Mouse (Mus musculus) heart, adult 18-20 months (tissue): ENCODE results near the gene Srrm1. TPM values are rescaled to one million over a fixed set of nuclear protein-coding genes. Genes with fewer than 3 reads are reported as not detected.

ENCODE experiments used
- DNase-seq, 2 experiments: peaks; one replicate each; pipeline ENCODE4 v3.0.0; 2021 to 2022; ENCODE audit warnings: mixed read lengths in 1 of 2
- total RNA-seq, 2 experiments: library from RNA; stranded (reverse); gene quantifications; 2 replicates each; pipeline ENCODE4 v1.2.3; 2021

Srrm1 gene
- total RNA-seq, 2 experiments from 2014 or later: 45.3 to 60.2 TPM

- peak; percentile 85 to 86 for DNase-seq
These were observed 81.1 kb downstream of the Srrm1 start for GRCm38 (mm10) chr4:135271881-135272616.

GRCm38 (mm10) chr4:135271419-135271828 is 81.7 kb downstream of the Srrm1 start:
- peak; percentile 66 to 79 for DNase-seq

Other genes starting within 250 kb of the Srrm1 start
- gene Runx3, start 232.7 kb downstream of the Srrm1 start, total RNA-seq: 1 to 10 TPM; 1.8 to 1.9 TPM
- gene Clic4, start 80.5 kb downstream of the Srrm1 start, total RNA-seq: 100 to 1,000 TPM; 253 to 258 TPM
- gene Ncmap, start 44.9 kb upstream of the Srrm1 start, total RNA-seq: not detected
- gene Rcan3, start 80.5 kb upstream of the Srrm1 start, total RNA-seq: 10 to 100 TPM in 1 of 2 experiments, 1 to 10 TPM in 1; 9.0 to 13.4 TPM
- gene Stpg1, start 141.5 kb upstream of the Srrm1 start, total RNA-seq: 1 to 10 TPM in 1 of 2 experiments, not detected in 1; 1.0 TPM
- gene Nipal3, start 141.7 kb upstream of the Srrm1 start, total RNA-seq: 10 to 100 TPM; 35.0 to 37.0 TPM
- not detected for gene Grhl3, start 220.3 kb upstream of the Srrm1 start, total RNA-seq